Mouse (Mus musculus) adipose tissue, adult 10 weeks (tissue): Measurements from ENCODE around the gene Nudt22. TPM values are rescaled to one million over a fixed set of nuclear protein-coding genes. Genes with fewer than 3 reads are reported as not detected.

Source experiments
- polyA plus RNA-seq: library from polyadenylated mRNA; stranded (reverse); fragments of 350-450 nt; fragmentation: Illumina TruSeq; extraction: RNeasy Lipid Tissue Mini Kit (QIAGEN cat#74804); gene quantifications from one replicate; pipeline ENCODE4 v1.2.3, GENCODE M21; 2014; ENCODE audit warnings: low read depth, low replicate concordance

The Nudt22 gene
- 23.3 TPM for polyA plus RNA-seq

GRCm38 (mm10) chr19:6996006-6996405 lies at the start of gene Nudt22, which contains the start of gene Trpt1:
TSS of gene Nudt22 (minus strand) at chr19:6996117.
TSS of gene Trpt1 (plus strand) at chr19:6996131.

DNA sequence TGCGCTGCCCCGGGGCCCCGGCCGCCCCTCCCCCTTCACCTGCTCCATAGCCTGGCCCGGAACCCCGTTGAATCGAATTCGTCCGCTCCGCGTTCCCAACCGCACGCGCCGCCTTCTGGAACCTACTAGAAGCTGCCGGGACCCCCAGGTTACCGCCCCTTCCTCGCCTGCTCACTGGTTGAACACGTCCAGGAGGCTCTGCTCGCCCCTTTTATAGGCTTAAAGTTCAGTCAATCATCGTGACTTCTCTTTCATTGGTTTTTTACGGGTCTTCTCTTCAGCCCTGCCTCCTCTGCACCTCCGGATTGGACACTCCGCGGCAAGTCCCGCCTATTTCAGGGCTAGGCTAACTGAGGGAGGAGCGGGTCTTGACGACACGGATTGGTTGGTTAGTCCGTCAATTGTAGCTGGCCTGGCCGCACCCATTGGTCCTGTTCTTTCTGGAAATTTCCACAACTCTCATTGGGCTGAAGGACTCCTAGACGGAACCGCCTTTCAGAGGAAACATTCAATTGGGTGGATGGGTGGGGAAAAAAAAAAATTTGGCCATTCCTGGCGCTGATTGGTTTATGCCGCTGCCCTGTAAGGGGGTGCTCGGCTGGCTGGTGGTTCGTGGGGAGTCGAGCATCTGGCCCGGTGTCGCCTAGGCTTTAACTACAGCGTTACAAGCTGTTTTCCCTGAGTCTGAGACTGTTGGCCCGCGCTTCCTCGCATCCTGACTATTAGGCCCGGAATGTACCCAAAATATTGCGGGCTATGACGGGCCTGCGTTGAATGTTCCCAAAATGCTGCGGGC lies 44.1 kb upstream of the Nudt22 start, which contains the start of gene Stip1:
Gene Stip1, minus strand, starts transcription at position 127 of the 796 bp plus-strand sequence.

DNA sequence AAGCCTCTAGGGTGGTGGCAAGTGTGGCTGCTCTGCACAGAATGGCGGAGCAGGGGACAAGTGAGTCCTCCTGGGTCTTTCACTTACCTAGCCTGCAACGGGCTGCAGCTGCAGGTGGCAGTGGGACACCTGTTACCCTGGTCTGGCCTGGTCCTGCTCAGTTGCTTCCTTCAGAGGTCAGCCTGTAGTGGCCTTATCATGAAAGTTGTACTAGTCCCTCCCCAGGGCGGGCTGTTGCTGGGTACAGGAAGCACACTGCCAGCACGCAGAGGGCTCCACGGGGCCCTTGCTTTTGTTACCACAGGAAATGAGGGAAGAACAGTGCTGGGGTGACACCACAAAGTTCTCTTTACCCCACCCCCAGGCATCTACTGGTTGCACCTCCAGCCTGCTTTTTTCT lies 23.3 kb upstream of the Nudt22 start, which contains the start of gene Fermt3:
Gene Fermt3, minus strand, starts transcription at position 279 of the 400 bp plus-strand sequence.

DNA sequence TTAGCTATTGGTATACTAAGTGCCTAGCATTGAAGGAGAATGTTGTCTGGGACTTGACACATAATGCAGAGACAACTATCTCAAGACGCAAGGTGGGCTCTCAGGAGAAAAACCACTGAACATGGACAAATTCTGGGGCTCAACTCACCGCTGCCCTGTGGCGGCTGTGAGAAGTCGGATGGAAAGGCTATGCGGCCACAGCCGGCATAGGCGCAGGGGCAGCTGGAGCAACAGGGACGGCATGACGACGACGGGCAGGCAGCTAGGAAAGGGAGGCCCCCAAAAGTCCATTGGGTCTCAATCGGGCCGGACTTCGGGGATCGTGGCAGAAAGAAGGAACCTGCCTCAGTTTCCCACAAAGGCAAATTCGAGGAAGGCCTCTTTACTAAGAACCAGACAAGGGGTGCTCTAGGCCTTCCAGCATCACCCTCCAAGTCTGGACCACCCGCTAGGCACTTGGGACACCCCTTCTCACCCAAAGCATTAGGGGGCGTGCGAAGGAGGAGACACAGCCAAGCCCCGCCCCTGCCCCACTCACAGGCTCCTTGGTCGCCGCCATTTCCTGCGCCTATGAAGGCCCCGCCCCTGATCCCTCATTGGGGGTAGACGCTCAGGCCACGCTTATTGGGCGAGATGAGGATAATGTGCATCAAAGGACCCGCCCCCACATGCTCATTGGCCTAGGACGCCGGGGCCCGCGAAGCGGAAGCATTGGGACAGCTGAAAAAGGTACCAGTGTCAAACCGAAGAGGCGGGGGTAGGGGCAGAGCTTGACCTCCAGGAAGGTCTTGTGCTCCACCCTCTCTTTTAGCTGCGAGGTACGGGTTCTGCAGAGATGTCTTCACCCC lies 3.7 kb downstream of the Nudt22 start, which contains the start of gene Dnajc4:
Gene Dnajc4, minus strand, starts transcription at position 562 of the 848 bp plus-strand sequence.

DNA sequence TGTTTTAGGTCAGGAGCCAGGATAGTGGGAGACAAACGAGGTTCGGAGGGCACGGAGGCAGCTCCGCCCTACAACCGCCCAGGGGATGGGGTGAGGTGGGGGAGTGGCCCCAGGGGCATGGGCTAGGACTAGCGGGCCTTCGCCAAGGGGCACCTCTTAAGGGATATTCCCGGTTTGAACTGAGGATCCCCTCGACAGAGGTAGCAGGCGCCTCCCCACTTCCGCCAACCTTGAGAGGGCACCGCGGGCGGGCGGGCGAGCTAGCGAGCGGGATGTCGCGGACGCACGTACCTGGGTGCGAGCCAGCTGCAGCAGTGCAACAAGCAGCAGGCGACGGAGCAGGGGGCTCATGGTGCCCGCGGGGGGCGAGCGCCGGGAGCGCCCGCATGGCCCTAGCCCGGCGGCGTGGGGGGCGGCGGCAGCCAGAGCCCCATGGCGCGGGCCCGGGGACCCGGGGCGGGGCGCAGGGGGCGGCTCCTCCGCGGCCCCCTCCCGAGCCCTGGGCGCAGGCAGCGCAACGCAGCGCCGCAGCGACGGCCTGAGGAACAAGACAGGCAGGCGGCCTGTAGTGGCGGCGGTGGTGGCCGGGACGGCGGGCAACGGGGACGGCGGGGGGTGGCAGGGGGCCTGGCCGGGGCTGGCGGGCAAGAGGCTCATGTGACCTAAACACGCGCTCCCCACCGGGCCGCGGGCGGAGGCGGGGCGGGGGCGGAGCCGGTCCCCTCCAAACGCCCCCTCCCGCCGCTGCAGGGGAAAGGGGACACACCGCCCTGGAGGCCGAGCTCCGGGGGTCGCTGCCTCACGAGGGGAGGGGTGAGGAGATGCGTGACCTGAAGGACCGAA lies 8.6 kb downstream of the Nudt22 start, which contains the start of gene Vegfb:
Gene Vegfb, minus strand, starts transcription at position 591 of the 843 bp plus-strand sequence.

GRCm38 (mm10) chr19:6980381-6981093 lies 15.4 kb downstream of the Nudt22 start, which contains the start of gene Fkbp2:
TSS of gene Fkbp2 (minus strand) at chr19:6980501.

DNA sequence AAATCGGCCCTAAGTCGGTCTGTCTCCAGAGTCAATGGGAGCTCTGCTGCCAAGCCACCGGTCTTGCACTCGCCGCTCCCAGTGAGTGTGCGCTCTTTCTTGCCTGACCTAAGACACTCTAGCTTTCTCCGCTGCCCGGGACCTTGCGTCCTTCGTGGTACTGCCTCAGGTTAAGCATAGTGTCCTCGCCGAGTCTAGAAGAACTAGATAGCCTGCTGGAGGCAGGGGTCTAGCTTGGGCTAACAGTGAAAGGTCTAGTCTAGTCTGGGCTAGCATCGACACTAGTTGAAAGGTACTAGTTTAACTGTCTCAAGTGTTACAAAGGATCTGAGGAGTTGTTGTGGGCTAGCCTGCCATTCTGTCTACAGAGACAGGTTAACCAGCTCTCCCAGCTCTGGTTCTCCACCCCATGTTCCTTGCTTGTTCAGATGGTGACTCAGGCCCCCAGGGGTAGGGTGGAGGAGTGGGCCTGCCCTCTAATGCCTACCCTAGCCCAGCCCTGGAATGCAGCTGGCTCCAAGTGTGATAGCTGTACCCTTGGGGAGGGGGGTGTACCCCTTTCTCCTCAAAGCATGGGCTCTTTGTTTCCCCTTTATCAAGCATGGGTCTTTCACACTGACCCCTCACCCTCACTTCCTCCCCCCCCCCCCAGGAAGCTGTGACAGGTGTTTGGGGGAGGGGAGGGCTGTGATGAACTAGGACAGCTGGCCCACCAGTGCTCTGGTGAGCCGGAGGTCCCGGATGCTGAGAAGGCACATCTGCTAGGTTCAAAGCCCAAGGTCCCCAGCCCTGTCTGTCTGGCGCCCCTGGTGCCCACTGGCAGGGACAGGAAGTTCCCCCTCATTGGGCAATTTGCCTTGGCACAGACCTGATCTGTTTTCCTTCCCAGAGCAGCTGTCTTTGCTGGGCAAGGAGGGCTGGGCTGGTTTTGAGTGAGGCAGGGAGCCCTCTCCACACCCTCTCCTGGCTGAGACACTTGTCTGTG lies 20.1 kb downstream of the Nudt22 start, which contains the start of gene Plcb3:
Gene Plcb3, minus strand, starts transcription at position 934 of the 985 bp plus-strand sequence.

DNA sequence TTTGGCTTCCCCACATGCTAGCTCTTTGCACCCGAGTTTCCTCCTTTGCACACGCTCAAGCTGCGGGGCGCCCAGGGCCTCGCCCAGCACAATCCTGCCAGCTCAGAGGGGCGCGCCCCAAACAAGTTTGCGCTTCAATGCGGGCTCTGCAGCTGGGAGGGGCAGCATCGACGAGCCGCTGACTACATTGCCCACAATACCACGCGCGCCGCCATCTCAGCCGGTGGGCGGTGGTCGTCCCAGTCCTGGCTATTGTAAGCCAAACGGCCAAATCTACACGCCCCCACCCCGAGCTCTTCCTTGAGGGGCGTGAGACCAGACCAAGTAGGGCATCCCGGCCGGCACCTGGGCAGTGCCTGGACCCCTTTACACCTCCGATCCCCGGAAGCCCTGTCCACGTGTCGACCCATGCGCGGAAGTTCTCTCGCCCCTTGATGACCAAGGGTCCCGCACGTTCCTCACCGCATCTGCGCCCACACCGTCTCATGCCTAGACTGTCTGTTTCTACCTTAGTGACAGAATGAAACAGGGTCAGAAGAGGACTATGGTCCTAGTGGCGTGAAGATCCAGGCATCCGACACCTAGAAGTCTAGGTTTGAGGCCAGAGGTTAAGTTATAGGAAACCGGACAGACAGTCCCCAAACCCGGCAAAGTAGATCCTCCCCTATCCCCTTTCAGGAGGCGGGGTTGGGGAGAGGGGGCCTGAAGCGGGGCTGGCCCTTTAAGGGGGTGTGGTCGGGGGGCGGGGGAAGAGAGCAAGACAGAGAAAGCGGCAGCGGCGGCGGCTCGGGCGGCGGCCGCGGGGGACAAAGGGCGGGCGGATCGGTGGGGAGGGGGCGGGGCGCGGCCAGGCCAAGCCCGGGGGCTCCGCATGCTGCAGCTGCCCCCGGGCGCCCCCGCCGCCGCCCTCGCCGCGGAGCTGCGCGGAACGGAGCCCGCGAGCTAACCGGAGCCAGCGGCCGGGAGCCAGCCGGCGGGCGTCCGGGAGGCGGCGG lies 21.4 kb downstream of the Nudt22 start, which contains the start of gene Ppp1r14b:
Gene Ppp1r14b, plus strand, starts transcription at position 758 of the 995 bp plus-strand sequence.

Other genes starting within 250 kb of the Nudt22 start
- 20.0 TPM for gene Rps6ka4, start 155.5 kb downstream of the Nudt22 start, polyA plus RNA-seq
- gene Ccdc88b, start 137.9 kb downstream of the Nudt22 start, polyA plus RNA-seq = 2.5 TPM
- 56.4 TPM for gene Trmt112, start 86.4 kb downstream of the Nudt22 start, polyA plus RNA-seq
- 299 TPM for gene Prdx5, start 86.0 kb downstream of the Nudt22 start, polyA plus RNA-seq
- 28.7 TPM for gene Esrra, start 74.3 kb downstream of the Nudt22 start, polyA plus RNA-seq
- gene Catsperz, start 70.7 kb downstream of the Nudt22 start, polyA plus RNA-seq = 10.1 TPM
- gene Kcnk4, start 61.6 kb downstream of the Nudt22 start, polyA plus RNA-seq = 0.31 TPM
- 54.0 TPM for gene Bad, start 54.3 kb downstream of the Nudt22 start, polyA plus RNA-seq
- gene Gpr137, start 53.6 kb downstream of the Nudt22 start, polyA plus RNA-seq = 57.9 TPM
- gene Ppp1r14b, start 21.1 kb downstream of the Nudt22 start, polyA plus RNA-seq = 81.3 TPM
- gene Plcb3, start 19.6 kb downstream of the Nudt22 start, polyA plus RNA-seq = 38.0 TPM
- 204 TPM for gene Fkbp2, start 15.6 kb downstream of the Nudt22 start, polyA plus RNA-seq
- gene Vegfb, start 8.5 kb downstream of the Nudt22 start, polyA plus RNA-seq = 60.0 TPM
- gene Dnajc4, start 3.5 kb downstream of the Nudt22 start, polyA plus RNA-seq = 40.7 TPM
- 11.9 TPM for gene Trpt1, start within 50 bp of the Nudt22 start, polyA plus RNA-seq
- 10.2 TPM for gene Fermt3, start 23.4 kb upstream of the Nudt22 start, polyA plus RNA-seq
- gene Stip1, start 43.9 kb upstream of the Nudt22 start, polyA plus RNA-seq = 65.5 TPM
- 26.8 TPM for gene Macrod1, start 60.7 kb upstream of the Nudt22 start, polyA plus RNA-seq
- gene Flrt1, start 109.6 kb upstream of the Nudt22 start, polyA plus RNA-seq = 0.72 TPM
- 73.7 TPM for gene Otub1, start 210.2 kb upstream of the Nudt22 start, polyA plus RNA-seq
- gene Cox8a, start 221.5 kb upstream of the Nudt22 start, polyA plus RNA-seq = 781 TPM
- 31.2 TPM for gene Naa40, start 245.1 kb upstream of the Nudt22 start, polyA plus RNA-seq